Mouse (Mus musculus) mature B cell (primary cell): Measurements from ENCODE around the gene Slc6a6.

Source experiments
- in situ Hi-C: fragments of 300-500 bp; cut with MboI; formaldehyde crosslinking; loops from 2 replicates; pipeline ENCODE4 v1.14.3; 2019

The Slc6a6 gene

GRCm38 (mm10) chr6:91720588-91721214 is 36.8 kb downstream of the Slc6a6 start:
- in situ Hi-C loops: no loop called here

- in situ Hi-C loops: no loop called here
These were observed 37.4 kb downstream of the Slc6a6 start for GRCm38 (mm10) chr6:91721215-91721701.

- in situ Hi-C loops: no loop called here
These were observed 43.5 kb downstream of the Slc6a6 start for GRCm38 (mm10) chr6:91727361-91727760.

DNA sequence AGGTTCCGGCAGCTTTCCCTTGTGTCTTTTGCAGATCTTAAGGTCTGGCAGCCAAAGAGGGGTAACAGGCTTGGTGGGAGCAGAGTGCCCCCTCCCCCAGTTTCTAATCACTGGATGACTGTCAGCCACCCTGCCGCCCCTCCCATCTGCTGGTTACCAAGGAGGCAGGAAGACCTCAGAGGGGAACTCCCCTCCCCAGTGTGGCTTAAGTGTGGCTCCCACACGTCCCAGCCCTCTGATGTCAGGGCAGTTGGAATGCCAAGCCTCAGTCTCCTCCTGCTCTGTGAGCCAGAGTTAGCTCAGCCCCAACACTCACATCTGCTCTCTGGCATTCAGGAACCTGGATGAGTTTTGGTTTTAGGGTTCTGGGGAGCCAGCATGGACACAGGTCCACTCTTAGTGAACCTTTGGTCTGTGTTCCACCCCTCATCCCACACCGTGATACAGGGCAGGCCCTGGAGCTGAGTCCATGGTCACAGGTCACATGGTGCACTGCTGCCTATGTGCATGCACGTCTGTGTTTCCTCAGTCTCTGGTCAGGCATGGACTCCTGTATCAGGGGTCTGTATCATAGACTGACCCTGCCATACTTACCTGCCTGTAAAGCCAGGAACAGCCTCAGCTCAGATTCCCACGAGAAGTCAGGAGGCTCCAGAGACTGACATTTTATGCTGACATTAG is 45.2 kb downstream of the Slc6a6 start:
- in situ Hi-C loops: no loop called here

DNA sequence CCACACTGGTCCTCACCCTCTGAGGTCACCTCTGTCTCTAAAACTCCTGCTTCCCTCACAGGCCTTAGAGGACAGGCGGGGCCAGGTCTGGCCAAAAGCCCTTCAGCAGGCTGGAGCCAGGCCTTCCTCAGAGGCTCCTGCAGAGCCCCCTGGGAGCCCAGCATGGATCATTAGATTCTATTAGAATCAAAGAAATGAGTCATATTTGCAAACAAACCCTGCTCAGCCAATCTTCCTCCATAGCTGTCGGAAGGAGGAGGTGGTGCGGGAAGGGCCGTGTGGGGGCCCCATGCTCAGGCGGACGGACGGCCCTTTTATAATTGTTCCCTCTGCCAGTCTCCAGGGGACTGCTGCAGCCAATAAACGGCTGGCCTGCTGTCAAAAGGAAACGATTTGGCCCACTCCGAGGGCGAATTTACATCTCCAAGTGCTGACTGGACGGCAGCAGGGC is 45.8 kb downstream of the Slc6a6 start:
- in situ Hi-C loops: no loop called here

DNA sequence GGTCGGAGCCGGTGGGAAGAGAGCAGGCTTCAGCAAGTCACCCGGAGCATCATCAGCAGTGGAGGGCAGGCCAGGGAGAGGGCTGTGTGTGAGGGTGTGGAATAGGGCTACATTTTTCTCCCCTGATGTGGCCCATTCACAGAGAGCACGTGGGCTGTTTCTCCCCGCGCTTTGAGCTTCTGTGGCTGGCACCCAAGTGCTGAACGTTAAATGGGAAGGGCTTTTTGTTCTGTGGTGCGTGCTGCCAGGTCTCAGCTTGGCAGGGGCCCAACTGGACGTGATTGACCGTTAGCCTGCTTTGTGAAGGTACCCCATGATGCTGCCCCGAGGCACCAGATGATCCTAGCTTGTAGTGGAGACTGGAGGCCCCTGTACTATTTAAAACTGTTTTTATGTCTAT is 48.3 kb downstream of the Slc6a6 start:
- in situ Hi-C loops: no loop called here

GRCm38 (mm10) chr6:91736471-91736870 is 52.6 kb downstream of the Slc6a6 start:
- in situ Hi-C loops: no loop called here

DNA sequence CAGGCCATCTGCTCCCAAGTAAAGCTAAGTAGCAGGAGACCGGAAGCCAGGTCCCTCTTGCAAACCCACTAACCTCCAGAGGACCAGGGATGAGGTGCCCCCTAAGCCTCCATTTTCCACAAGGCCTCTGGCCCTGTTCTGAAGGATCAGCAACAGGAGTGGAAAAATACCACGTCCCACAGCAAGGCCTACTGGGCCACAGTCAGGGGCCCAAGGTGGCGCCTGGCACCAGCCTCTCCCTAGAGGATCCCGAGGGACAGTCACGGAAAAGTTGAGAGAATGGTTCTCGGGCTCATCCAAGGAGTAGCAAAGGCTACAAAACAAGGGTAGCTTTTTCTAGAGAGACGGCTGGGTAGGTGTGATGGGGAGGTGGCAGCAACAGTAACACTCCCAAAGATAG is 53.6 kb downstream of the Slc6a6 start:
- in situ Hi-C loops: no loop called here

- in situ Hi-C loops: no loop called here
These were observed 54.2 kb downstream of the Slc6a6 start for GRCm38 (mm10) chr6:91738058-91738457.

DNA sequence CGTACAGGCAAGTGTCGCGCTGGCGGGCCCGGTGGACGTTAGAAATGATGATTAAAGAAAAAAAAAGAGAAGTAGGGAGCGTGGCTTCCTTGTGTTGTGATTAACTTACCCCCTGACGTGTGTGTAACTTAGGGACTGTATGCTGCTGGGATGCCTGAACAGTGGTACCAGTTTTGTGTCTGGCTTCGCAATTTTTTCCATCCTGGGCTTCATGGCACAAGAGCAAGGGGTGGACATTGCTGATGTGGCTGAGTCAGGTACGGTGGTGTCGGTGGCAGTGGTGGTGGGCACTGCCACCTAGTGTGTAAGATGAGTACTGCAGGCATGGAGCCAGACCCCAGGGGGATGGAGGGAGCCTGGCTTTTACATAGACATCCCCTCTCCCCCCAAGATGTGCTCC is 57.2 kb downstream of the Slc6a6 start:
- in situ Hi-C loops: loop anchor here (5.0 kb wide), 1 partner anchor 159 kb away; no protein-coding TSS in a partner anchor

DNA sequence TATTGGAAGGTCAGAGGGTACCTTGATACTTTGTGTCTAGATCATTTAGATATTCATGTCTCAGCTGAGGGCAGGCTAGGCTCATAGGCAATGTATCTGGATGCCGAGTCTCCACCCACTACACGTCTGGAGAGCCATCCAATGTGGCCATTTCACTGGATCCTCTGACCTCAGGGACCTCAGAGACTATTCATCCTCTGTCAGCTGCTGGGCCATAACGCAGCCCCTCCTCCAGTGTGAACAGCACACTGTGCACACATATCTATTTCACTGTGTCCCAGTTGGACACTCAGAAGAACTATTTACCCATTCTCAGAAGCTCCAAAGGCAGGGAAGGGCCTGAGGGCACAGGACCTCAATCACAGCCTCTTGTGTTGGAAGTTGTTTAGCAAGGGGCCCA is 58.6 kb downstream of the Slc6a6 start:
- in situ Hi-C loops: loop anchor here (5.0 kb wide), 1 partner anchor 160 kb away; no protein-coding TSS in a partner anchor

DNA sequence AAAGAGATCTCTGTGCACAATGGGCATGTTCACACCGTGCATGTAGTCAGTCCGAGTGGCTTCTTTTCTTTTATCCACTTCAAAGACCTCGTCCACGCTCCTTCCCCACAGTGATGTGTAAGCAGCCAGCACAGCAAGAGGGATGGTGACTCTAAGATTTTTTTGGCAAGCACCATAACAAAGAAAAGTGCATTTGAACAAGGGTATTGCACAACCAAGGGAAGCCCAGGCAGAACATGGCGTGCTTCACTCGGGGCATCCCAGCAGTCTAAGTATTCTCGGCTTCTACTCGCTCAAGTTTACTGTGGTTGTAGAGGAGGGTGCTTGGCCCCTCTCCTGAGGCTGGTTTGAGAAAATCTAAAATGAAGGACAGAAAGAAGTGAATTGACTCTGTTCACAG is 59.1 kb downstream of the Slc6a6 start:
- in situ Hi-C loops: loop anchor here (5.0 kb wide), 1 partner anchor 161 kb away; no protein-coding TSS in a partner anchor

DNA sequence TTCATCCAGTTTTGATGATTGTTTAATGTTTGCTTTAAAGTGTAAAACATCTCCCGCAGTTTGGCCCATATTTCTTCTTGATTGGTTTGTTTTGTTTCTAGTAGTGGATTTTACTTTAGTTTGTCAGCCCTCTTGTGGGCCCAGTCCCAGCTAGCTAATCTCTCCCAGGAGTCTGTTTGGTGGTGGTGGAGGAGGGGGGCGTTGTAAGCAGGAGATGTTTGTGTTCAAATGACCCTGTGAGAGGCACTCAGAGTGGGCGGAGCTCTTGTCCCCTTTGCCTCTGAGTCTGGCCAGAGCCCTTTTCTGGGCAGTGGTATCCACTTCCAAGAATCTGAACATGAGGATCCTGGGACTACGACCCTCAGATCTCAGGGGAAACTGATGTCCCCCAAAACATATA is 60.0 kb downstream of the Slc6a6 start:
- in situ Hi-C loops: loop anchor here (5.0 kb wide), 1 partner anchor 162 kb away; no protein-coding TSS in a partner anchor

DNA sequence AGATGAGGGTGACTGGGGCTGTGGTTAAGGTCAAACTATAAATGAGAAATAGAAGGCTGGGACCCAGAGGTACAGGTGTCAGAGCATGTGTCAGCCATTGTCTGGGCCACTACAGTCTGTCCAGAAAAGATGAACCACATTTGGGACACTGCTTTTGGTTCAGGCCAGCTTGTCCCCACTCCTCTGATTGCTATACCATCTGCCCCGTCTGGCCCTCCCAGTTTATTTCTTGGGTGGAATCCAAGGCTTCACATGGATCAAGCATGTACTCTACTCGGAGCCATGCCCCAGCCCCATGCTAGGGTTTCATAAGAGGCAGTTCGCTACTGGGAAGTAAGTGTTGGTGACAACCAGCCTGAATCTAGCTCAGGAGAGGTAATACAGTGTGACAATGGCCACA is 61.4 kb downstream of the Slc6a6 start:
- in situ Hi-C loops: no loop called here

DNA sequence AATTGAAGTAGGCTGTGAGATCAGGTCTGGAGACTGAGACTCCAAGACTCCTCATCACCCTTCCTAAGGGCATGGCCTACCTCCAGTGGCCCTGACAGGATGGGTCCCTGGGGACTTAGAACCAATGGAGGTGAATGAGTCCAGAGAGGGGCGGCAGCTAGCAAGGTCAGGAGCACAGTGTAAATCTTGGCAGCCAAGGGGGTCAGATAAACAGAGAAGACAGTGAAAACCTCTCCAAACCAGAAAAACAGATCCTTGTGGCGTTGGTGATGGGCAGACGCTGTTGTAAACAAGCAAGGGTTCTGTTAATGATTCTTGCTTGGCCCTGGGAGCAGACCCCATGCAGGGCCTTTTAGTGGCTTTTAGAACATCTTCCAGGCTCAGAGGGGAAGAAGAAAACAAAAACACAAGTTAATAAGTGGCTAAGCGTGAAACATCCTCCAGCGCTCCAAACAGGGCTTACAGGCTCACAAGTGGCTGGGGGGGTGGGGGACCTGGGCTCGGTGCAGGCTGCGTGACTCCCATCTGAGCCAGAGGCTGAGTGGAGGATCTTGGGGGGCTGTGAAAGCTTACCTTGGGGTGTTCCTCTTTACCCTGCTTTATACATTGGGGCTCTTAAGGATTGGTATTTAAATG is 62.2 kb downstream of the Slc6a6 start:
- in situ Hi-C loops: no loop called here

DNA sequence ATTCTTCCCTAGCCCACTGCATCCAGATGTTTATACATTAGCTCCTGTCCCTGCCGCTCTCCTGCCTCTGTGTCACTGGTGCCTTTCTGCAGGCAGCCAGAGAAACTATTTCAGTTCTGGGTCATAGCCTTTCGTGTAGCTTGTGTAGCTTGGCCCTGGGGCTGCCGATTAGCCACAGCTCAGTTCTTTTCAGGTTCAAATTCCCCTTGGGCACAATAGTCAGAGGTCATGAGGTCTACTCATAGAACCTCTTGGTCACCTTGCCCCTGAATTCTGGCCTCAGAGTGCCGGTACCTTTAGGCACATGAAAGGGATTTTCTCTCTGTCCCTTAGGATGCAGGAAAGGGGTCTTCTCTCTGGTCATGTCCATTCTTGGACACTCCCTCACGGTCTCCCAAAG is 62.9 kb downstream of the Slc6a6 start:
- in situ Hi-C loops: no loop called here

DNA sequence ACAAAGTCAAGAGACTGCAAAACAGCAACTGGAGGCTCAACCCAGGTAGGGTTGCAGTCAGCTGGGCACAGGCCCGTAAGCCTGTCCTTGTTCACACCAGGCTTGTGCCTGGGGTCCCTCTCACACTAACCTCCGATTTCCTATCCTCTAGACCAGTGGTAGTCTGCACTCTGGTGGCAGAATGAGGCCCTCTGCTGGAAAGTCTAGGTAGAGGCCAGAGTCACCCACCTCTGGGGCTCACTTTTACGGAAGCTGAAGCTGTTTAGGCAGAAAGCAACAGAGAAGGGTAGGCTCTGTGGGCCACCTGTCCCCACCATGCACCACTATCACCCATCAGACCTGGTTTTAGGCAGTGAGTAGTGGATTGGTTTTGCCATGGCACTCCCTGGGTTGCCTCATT is 67.1 kb downstream of the Slc6a6 start:
- in situ Hi-C loops: no loop called here

DNA sequence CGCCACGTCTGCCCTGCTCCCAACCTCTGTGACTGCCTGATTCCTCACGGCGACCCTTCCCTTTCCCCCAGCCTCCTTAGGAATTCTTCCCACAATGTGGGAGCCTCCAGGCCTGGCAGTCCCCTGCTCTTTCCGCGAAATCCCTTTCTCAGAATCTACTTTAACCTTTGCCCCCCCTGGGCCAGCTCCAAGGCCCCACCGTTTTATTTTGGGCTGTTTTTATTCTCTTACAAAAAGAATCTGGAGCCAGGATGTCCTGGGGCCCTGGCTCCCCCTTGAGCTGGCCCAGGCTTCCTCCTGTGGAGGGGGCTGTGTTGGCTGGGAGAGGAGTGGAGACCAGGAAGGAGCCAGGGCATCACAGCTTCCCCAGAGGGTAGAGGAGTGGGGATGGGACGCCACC is 69.0 kb downstream of the Slc6a6 start:
- in situ Hi-C loops: no loop called here

DNA sequence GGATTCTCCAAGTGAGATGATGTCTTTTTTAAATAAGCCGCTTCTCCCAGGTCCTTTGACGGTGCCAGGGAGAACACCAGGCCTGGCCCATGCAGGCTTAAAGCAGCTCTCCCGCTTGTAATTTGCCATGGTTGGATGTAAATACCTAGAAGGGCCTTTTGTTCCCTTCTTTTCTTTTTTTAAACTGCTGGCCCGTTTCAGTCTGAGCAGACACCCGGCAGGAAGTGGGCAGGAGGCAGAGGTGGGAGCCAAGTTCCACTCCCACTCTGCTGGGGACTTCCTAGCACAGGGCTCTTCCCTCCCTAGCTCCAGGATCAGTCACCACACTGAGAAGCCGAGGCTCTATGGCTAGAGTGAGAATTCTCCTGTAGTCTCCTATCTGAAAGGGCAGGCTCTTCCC is 70.2 kb downstream of the Slc6a6 start:
- in situ Hi-C loops: no loop called here

- in situ Hi-C loops: no loop called here
These were observed 71.0 kb downstream of the Slc6a6 start for GRCm38 (mm10) chr6:91754845-91755244.

DNA sequence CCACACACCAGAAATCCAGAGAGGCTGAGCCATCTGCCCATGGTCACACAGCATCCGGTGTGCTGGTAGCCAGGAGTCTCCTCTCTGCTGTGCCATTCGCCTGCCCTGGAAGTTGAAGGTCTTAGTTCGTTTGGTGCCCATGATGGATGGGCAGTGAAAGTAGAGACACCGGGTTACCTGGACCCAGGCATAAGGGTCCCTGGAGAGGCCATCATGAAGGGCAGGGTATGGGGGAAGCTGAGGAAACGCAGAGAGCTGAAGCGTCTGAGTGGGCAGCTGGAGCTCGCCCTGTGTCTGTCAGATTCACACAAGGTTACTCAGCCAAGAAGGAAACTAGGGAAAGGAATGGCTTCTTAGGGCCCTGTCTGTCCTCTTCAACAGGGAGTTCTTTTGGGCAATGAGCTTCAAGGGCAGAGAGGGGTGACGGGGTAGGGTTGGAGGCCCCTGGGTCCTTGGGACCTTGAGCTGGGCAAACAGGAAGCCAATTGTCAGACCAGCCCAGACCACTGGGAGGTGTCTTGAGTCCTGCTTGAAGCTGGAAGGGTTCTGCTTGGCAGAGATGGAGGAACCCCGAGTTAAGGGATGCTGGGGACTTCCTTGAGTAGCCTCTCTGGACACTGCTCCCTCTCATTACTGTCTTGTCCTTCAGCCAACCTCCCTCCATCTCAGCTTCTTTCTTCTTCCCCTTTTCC is 78.3 kb downstream of the Slc6a6 start:
- in situ Hi-C loops: no loop called here

- in situ Hi-C loops: no loop called here
These were observed 83.7 kb downstream of the Slc6a6 start for GRCm38 (mm10) chr6:91767550-91767949.
